Mouse (Mus musculus): ENCODE data around the gene Bcl2.

- TF ChIP-seq CTCF (IDR thresholded peaks at IDR 0.05; ENCODE audit: borderline replicate concordance, insufficient read depth, low read length) (no peak), POLR2A (IDR thresholded peaks at IDR 0.05; ENCODE audit: low read depth, low read length) (no peak)
These were observed 76.4 kb downstream of the Bcl2 start for GRCm38 (mm10) chr1:106637705-106638104.
